Mouse (Mus musculus): ENCODE measurements around the gene St3gal4.
A peak's percentile ranks its signal among the peaks of the same experiment; 100 is the strongest.

St3gal4 gene

DNA sequence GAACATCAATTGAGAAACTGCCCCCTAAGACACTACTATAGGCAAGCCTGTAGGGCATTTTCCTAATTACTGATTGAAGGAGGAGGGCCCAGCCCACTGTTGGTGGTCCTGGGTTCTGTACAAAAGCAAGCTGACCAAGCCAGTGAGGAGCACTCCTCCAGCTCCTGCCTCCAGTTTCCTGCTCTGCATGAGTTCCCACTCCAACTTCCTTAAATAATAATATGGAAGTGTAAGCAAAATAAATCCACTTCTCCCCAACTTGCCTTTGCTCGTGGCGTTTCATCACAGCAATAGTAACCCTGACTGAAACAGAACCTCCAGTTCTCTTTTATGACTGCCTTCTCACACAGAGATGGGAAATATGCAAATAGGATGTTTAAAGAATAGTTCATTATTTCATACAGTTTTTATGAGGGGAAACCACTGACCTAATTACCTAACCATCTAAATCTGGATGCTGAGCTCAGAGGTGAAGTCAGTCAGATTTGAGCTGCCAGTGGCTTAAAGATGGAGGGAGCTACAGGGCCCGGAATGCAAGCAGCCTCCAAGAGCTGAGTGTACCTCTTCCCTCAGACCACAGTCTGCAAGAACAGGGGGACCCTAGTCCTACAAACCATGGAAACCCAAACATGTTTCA is 69.1 kb downstream of the St3gal4 start:
- peak in 1 of 2 experiments; percentile 1 for DNase-seq (ENCODE audit: low spot score in 2 of 2)

DNA sequence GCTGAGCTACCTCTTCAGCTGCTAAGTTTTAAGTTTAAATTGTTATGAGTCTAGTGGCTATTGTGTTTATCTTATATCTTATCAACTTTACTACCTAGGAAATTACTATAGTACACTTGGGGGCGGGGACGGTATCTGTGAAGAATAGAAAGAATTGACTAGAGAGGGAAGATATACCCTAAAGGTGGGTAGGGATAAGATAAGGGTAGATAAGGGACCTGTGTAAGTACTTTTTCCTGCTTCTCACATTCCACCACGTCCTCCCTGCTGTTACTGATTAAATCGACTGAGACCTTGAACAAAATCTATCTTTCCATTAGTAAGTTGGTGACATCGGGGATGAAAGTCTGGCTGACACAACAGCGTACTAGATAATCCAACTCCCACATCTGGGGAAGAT is 70.6 kb downstream of the St3gal4 start:
- DNase-seq (ENCODE audit: low spot score in 2 of 2): no peak

DNA sequence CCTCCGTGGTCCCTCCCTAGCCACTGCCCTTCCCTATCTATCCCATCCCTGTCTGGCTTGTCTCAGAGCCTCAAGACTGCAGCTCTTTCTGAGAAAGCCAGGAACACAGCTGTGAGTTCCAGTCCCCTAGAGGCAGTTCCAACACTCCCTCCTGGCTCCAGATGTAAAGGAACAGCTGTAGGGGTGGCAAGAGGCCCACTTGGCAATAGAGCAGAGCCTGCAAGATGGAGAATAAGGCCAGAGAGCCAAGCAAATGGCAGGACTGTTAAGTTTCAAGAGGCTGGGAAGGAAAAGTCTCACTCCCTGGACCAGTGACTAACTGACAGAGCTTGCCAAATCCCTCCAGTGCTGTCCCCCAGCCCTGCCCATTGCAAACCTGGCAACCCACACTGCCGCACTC is 73.3 kb downstream of the St3gal4 start:
- DNase-seq (ENCODE audit: low spot score in 2 of 2): peak in 1 of 2 experiments; percentile 33

DNA sequence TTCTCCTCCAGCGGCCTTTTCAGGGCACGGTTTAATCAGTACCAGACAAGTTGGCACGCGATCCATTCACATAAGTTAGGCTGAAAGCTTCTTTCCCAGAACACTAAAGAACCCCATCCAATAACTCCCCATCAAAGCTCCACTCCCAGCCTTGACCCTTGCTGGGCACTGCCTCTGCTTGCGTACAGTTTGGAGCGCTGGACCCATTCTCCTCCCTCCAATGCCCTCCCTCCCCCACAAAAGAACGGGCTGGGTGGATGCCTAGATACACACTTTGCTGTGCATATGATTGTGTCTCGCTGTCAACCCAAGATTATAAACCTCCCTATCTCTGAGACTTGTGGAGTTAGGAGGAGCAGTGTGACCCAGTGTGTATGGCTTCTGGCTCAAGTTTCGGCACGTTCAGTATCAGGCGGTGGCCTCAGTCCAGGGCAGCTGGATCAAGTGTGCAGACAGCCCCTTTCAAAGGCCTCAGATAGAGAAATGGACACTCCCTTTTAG is 74.0 kb downstream of the St3gal4 start:
- DNase-seq (ENCODE audit: low spot score in 2 of 2): no peak

DNA sequence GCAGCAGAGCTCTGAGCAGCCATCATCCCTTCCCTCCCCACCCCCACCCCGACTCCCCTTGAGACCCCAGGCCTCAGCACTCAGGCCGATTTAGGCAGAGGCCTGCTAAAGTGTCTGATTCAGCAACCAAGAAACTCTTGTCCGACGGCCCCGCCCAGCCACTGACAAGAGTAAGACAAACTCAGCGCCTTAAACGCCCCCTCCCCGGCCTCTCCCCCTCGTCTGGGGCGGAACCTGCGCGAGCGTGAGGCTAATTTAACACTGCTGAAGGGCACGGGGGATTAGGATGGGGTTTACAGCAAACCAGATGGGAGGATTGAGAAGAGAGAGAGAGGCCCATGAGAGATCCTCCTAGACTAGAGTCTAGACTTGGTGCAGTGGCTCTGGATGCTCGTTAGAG is 74.6 kb downstream of the St3gal4 start:
- no peak for DNase-seq (ENCODE audit: low spot score in 2 of 2)

DNA sequence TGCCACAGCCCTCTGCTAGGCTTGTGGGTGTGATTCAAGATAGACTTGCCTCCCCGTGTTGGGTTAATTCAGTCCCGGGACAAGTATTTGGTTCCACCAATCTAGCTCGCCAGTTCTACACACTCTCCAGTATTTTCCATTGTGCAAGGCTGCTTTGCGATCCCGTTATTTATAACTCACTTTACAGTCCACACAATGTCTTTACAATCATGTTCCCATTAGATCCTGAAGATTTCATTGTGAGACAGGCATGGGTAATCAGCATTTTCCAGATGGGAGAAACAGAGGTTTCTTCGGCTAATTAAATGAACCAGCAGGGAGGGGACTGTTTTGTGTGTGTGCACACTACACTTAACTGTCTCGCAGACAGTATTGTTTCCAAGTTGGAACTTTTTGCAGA is 75.4 kb downstream of the St3gal4 start:
- no peak for DNase-seq (ENCODE audit: low spot score in 2 of 2)

DNA sequence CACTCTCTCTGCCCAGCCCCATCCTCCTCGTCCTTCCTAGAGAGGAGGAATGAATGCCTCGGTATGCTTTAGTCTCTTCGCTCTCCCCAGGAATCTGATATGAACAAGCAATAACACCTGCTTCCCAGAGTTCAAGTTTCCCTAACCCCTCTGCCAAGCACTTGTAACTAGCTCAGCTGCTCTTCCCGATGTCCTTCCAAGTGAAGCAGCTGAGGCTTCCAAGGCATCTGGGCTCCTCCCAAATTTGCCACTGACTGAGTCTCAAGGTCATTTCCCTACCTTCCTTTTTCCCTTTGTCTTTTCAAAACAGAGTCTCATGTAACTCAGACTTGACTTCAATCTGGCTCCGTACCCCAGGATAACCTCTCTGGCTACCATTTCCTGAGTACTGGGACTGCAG is 77.6 kb downstream of the St3gal4 start:
- no peak for DNase-seq (ENCODE audit: low spot score in 2 of 2)

DNA sequence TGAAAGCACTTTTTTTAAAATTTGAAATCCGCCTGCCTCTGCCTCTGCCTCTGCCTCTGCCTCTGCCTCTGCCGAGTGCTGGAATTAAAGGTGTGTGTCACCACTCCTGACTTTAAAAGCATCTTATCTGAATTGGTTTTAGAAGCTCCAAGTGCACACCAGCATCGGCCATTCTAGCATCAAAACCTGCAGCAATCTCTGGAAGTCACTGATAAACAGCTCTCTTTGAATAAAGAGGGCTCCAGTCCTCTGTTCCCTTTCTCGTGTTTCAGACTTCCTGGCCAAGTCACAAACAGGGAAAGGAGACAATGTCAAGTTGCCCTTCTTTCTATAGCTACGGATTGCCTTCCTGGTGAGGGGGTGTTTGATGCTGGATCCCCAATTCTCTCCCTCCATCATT is 79.2 kb downstream of the St3gal4 start:
- DNase-seq (ENCODE audit: low spot score in 2 of 2): no peak

DNA sequence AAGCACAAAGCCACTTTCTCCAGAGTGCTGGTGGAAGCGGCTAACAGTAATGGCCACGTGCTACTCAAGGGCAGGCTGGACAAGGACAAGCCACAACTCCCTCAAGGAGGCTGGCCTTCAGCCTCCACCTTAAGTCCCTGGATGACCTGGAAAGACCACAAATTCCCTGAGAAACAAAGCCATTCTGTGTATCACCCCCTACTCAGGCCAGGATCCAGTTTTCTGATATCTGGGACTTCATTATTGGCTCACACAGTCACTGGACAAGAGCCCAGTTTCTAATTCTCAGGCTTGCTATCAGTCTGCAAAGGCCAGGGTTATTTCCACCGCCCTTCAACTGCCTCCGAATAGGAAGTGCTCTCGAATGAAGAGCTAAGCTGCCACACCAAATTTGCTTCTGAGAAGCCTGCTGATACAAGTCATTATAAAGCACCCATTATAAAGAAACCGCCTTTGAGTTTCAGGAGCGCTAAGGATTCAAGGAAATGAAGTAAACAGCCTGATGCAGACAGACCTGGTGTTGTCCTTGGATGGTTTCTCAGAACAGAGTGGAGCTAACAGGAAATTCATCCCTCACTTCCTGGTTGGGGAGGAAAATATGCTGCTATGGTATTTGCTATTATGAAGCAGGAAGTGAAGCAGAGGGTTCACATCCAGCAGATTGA is 80.0 kb downstream of the St3gal4 start:
- DNase-seq (ENCODE audit: low spot score in 2 of 2): no peak

DNA sequence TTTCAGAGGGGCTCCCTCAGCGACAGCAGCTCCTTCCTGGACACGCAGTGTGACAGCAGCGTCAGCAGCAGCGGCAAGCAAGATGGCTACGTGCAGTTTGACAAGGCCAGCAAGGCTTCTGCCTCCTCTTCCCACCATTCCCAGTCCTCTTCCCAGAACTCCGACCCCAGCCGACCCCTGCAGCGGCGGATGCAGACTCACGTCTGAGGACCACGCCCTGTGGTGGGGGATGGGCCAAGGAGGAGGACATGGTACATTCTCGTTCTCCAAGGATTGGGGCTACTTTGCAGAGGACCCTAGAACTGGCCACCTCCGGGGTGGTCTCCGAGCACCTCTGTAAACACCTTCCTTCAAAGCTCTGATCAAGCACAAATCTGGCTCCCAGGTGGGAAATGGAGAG is 84.0 kb downstream of the St3gal4 start:
- no peak for DNase-seq (ENCODE audit: low spot score in 2 of 2)

DNA sequence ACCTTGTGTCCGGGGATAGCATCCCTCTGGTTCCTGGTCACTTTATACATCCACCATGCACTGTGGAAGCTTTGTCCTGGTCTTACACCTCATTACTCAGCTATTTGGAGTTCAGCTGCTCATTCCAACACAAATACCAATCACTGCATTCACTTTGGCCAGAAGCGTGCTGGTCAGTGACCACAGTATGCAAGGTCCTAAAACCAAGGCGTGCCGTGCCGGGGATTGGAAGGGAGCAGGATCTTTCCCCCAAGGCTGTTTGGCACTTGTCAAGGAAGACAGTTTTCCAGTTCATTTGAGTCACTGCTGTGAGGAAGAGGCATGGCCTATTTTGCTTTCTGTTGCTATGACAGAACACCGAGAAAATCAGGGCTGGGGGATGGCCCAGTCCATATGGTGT is 86.6 kb downstream of the St3gal4 start:
- no peak for DNase-seq (ENCODE audit: low spot score in 2 of 2)

DNA sequence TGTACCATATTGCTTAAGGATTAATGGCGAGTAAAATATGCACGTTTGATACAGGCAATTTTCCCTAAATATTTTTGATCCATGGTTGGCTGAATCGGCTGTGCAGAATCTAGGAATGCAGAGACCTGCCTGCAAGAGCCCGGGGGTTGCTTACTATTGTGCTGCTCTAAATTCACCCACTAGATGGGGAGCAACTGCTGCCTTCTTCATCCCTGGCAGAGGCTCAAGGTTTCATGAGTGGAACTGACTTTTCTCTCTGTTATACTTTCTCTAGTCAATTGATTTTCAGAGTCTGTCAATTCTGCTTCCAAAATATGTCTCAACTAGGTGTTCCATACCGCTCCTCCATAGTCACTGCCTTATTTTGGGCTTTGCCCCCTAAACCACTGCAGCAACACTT is 88.2 kb downstream of the St3gal4 start:
- no peak for DNase-seq (ENCODE audit: low spot score in 2 of 2)

DNA sequence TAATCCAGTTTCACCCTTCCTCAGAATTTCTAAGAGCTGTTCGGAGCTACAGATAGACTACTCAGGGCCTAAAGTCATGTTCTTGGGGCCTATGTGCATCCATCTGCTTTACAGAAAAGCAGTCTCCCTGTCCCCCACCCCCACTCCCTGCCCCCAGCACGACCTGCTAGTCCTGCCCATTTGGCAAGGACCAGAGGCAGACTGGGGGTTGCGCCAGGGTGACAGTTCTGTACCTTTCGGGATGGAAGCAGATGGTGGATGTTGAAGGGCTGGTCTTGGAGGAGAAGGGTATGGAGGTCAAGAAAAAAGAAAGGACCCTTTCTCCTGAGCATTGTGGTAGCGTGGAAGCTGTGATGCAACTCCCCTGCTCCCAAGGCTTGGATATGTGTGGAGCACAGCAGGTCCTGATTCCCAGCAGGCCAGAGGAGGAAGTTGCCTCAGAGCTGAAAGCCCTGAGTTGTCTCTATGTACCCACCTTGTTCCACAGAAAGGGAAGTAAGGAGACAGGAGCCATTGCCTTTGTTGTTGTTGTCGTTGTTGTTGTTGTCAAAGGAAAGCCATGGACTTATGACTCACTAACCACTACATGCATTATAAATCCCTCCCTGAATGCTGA is 91.6 kb downstream of the St3gal4 start:
- no peak for DNase-seq (ENCODE audit: low spot score in 2 of 2)

DNA sequence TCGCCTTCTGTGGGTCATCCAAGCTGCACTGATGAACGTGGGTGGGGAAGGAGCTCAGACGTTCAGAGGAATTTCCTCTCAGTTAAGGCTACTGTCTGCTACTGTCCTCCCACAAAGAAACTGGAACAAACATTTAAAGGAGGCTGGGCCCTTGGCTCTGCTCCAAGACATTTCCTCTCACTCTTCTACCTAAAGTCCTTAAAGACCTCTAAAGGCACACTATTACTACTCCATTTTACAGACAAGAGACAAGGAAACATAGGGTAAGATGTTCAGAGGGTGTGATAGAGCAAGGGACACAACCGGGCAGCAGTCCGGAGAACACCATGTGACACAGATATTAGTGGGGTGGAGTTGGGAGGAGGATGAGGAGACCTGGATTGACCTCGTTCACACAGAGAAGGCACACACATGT is 92.2 kb downstream of the St3gal4 start:
- no peak for DNase-seq (ENCODE audit: low spot score in 2 of 2)

DNA sequence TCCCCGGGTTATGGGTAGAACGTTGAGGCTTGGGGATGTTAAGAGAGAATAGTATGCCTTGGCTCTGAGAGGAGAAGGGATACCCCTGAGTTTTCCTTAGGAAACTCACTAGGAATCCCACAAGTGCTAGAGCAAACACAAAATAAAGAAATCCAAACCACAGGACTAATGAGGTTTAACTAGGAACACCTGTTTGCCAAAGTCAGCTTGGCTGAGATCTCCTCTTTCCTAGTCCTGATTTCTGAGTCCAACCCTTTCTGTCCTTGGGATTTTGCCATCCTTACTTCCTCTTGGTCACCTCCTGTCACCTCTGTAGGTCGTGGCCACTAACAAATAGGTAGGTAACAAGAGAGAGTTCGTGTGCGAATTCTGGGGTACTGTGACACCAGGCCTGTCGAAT is 92.8 kb downstream of the St3gal4 start:
- DNase-seq (ENCODE audit: low spot score in 2 of 2): no peak

DNA sequence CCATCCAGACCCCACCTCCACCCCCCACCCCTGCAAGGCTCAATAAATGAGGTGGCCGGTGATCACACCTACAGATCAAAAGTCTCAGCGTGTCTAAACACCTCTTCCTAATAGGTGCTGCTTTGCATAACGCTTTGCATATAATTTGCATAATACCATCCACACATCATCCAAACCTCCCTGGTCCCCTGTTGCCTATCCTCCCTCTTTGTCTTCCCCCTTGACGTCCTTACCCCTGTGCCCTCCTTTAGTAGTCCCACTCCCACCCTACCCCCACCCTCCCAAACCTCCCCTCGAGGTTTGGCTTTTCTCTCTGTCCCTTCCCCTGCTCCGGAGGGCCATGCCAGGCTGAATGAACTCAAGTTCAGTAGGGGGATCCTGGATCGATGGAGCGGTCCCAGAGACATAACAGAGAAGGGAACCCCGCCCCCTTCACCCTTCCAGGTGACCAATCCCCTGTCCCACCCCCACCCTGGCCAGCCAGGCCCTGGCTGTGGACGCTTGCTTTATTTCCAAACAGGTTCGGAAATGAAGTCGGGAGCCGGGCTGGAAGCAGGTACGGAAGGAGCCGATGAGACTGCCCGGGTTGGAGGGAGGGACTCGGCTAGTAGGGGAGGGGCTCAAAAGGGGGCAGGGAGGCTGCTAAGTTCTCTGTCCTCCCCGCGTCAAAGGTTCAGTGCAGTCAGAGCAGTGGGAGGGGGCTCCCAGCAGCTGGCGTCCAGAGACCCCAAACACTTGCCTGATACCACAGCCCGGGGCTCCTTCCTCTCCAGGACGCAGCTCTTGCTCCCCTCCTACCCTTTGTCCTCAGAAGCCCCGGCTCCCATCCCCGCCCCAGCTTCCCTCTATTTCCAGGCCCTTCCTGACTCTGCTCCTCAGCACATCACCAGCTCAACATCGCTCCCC is 94.2 kb downstream of the St3gal4 start:
- no peak for DNase-seq (ENCODE audit: low spot score in 2 of 2)

DNA sequence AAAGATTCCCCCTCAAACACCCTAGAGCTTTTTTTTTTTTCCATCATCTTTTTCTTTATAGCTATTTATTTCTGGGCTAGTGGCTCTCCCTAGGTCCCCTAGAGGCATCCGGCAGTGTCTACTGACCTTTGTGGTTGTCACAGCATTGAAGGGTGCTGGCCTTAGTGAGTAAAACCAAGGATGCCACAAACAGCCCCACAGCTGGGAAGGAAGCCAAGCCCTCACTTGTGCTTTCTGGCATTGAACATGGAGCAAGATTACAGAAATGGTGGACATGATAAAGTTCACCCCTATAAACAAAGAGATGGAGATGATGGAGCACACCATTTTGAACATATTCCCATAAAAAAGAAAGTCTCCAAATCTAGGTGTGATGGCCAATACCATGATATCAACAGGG is 97.3 kb downstream of the St3gal4 start:
- DNase-seq (ENCODE audit: low spot score in 2 of 2): no peak

DNA sequence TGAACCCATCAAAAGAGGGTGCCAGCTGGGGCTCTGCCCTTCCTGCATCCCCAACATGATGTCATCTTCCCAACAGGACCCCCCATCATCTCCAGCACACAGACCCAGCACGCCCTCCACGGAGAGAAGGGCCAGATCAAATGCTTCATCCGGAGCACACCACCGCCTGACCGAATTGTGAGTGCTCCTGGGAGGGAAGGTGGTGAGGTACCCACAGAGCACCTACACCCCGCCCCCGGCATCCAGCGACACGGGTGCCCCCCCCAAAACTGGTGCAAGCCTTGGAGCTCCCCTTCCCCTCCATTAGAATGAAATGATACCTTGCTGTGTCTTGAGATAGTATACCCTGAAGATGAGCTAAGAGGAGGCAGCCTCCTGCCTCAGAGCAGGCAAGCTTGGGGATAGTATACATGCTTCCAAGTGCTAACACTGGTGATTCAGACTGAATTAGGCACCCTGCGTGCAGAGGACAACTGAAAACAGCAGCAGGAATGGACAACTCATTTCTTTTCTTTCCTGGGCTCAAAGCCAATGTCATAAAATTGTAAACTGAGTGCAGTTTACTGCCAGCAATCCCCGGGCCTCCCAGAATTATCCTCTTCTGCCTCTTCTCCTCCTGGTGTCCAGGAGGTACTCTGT is 98.9 kb downstream of the St3gal4 start:
- no peak for DNase-seq (ENCODE audit: low spot score in 2 of 2)

DNA sequence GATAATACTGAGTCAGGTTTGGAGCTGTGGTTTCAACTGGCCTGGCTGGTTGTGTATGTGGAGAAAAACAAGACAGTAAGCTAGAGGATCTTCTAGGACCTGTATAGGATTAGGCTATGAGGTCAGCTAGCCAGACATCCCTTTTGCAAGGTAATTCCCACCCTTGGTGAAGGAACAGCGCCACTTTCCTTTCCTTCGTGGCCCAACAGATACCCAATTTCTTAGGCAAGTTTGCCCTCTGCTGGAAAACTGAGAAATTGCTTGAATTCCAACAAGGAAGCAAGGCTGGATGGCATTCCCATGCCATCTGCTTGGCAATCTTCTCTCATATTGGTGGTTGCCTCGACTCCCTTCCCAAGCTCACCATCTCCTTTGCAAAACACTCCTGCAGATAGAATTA is 99.7 kb downstream of the St3gal4 start:
- peak in 1 of 2 experiments; percentile 68 for DNase-seq (ENCODE audit: low spot score in 2 of 2)

DNA sequence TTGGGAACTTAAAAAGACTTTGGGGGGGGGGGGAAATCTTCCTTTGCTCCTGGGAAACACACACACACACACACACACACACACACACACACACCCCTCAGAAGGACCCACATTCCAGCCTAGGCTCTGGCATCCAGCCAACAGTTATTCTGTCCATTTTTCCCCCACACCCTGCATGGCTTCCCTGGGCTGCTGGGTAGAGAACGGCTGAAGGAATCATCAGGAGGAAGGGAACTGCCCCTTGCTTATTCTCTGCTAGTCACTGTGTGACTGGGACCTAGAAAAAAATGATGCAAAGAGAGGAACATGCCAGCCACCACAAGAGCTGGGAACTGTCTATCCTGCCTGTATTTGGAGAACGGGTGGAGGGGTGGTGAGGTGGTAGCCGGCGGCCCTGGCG is 101.0 kb downstream of the St3gal4 start:
- DNase-seq (ENCODE audit: low spot score in 2 of 2): no peak

DNA sequence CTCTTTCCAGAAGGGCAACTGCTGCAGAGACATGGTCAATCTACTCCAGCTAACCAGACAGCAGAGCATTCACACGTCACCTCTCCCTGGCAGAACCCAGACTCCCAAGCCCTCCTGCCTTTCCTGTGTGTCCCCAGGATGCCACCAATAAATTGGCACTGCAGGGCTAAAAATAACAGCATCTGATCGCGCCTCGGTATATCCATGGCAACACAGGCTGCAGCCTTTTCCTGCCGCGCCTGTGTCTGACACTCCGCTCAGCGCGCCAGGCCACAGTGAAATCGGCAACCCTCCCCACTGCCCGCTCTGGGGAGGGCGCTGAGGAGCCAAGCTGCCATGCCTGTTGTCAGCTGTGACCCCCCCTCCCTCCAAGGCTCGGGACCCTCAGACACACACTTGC is 101.5 kb downstream of the St3gal4 start:
- peak; percentile 61 to 66 for DNase-seq (ENCODE audit: low spot score in 2 of 2)

DNA sequence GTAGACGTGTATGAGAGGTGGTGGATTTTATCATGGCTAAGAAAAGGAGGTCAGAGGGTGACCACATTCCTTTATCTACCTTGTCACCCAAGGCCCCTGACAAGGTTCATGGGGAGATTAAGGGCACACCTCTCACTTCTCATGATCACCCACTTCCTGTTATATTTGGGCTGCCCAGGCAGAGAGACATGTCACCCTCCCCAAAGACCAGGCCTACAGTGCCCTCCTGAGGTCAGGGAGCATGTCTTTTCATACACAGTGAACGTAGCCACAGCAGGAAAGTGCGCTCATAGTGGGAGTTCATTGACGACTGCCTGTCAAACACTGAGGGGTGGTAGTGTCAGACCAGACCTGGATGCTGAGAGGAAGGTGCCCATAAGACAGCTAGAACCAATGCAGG is 102.3 kb downstream of the St3gal4 start:
- DNase-seq (ENCODE audit: low spot score in 2 of 2): no peak

All from frontal cortex, postnatal 10 days (tissue).